Mouse (Mus musculus): ENCODE data around the gene Lig4. TPM values are rescaled to one million over a fixed set of nuclear protein-coding genes. Genes with fewer than 3 reads are reported as not detected.
A peak's percentile ranks its signal among the peaks of the same experiment; 100 is the strongest.

The Lig4 gene
- total RNA-seq, 4 experiments from 2014 or later: 11.1 to 12.9 (median 12.1) TPM

GRCm38 (mm10) chr8:9932711-9933110 is 44.8 kb downstream of the Lig4 start:
- no peak for DNase-seq (ENCODE audit: low spot score in 2 of 2)

GRCm38 (mm10) chr8:9929746-9930445 is 47.6 kb downstream of the Lig4 start:
- peak; percentile 53 to 54 for DNase-seq (ENCODE audit: low spot score in 2 of 2)

Other genes starting within 250 kb of the Lig4 start
- 100 to 1,000 TPM; 108 to 119 (median 115) TPM for gene Fam155a, start 206.5 kb downstream of the Lig4 start, total RNA-seq (2022)
- gene Gm10217, start 113.4 kb downstream of the Lig4 start, total RNA-seq (2022): not detected
- 10 to 100 TPM; 25.9 to 27.3 (median 26.9) TPM for gene Abhd13, start within 50 bp of the Lig4 start, total RNA-seq (2022)
- gene Tnfsf13b, start 28.8 kb upstream of the Lig4 start, total RNA-seq (2022): 1 to 10 TPM; 1.7 to 7.8 (median 5.0) TPM
- 10 to 100 TPM; 18.7 to 22.9 (median 20.2) TPM for gene Myo16, start 176.2 kb upstream of the Lig4 start, total RNA-seq (2022)